Mouse (Mus musculus) E14TG2a.4 (cell line): ENCODE measurements around the gene Ube2e3.

Experiments used
- H3K27me3 ChIP-seq: 2 replicates; pipeline ENCODE4 v1.6.1; 2014; ENCODE audit warnings: low read length, control low read depth; ENCODE audit not compliant: insufficient read depth
- H3K36me3 ChIP-seq: 2 replicates; pipeline ENCODE4 v1.6.1; 2014; ENCODE audit warnings: low read length, control low read depth; ENCODE audit not compliant: insufficient read depth
- H3K4me1 ChIP-seq: replicated peaks from 2 replicates; pipeline ENCODE4 v1.6.1; 2014; ENCODE audit warnings: low read depth, low read length, control low read depth
- H3K4me3 ChIP-seq: replicated peaks from 2 replicates; pipeline ENCODE4 v1.5.1; 2014; ENCODE audit warnings: mild to moderate bottlenecking, low read length
- H3K9me3 ChIP-seq: 2 replicates; pipeline ENCODE4 v1.6.1; 2014; ENCODE audit warnings: low read length, control low read depth
- CTCF ChIP-seq: conservative IDR thresholded peaks from 2 replicates; pipeline ENCODE4 v1.5.1; 2014; ENCODE audit warnings: low read length
- NANOG ChIP-seq: IDR thresholded peaks from 2 replicates; pipeline ENCODE4 v1.6.1; 2014; ENCODE audit warnings: borderline replicate concordance, low read length, mixed read lengths
- POU5F1 ChIP-seq: IDR thresholded peaks from 2 replicates; pipeline ENCODE4 v1.6.1; 2014; ENCODE audit warnings: low read length, borderline replicate concordance

Gene Ube2e3

GRCm38 (mm10) chr2:78871971-78872860, 4.3 kb downstream of the Ube2e3 start:
- no peak for TF ChIP-seq POU5F1
- TF ChIP-seq CTCF = no peak
- no peak for TF ChIP-seq NANOG
- peaks cover 43% of the 10 kb centered on the region for H3K4me1 ChIP-seq
- H3K36me3 ChIP-seq = peaks cover 24% of the 10 kb centered on the region
- H3K4me3 ChIP-seq = no peak overlapping the region
- no peaks in the 10 kb centered on the region for H3K9me3 ChIP-seq
- 0 out of 2 replicates have a peak, but pooled peaks cover 2% of the 10 kb centered on the region for H3K27me3 ChIP-seq

DNA sequence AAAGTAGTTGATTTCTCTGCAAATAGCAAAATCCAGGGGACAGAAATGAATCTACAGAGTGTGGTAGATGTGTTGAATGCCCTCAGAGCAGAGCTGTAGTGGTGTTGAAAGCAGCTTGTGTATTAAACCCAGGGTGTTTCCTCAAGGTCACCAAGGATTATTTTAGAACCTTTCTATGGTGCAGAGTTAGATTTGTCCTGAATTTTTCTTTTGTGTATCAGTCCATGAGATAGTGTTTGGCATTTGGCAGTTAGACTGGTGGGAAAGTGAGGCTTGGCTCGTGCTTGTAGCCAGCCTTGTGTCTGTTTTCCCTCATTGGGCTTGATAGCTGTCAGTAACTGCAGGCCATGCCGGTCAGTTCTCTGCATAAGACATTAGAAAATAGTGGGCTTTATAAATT, 6.0 kb downstream of the Ube2e3 start:
- H3K9me3 ChIP-seq = no peaks in the 10 kb centered on the region
- H3K36me3 ChIP-seq = peaks cover 24% of the 10 kb centered on the region
- no peak overlapping the region for H3K4me3 ChIP-seq
- no peaks in the 10 kb centered on the region for H3K27me3 ChIP-seq
- no peak for TF ChIP-seq POU5F1
- no peak for TF ChIP-seq CTCF
- TF ChIP-seq NANOG = no peak
- H3K4me1 ChIP-seq = peaks cover 36% of the 10 kb centered on the region

DNA sequence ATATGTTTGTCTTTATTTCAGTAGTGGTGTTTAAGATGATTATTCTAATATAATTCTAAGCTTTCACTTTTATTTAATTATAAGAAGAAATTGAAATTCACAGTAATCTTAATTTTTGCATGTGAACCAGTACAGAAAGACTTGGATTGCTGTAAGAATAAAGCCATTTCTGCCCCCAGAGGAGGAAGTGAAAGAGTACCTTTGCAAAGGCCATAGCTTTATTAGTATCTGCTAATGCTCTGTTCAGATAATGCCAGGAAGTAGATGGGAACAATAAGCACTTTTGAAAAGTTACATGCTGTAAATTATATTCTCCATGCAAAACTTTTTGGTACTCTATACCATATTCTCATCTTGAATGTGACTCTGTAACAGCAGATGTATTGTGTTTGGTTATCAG, 8.1 kb downstream of the Ube2e3 start:
- Histone ChIP-seq H3K4me1 (peaks cover 27% of the 10 kb centered on the region), H3K36me3 (peaks cover 17% of the 10 kb centered on the region), H3K27me3 (no peaks in the 10 kb centered on the region), H3K9me3 (no peaks in the 10 kb centered on the region), H3K4me3 (no peak overlapping the region)
- TF ChIP-seq POU5F1 (no peak), CTCF (no peak), NANOG (no peak)

DNA sequence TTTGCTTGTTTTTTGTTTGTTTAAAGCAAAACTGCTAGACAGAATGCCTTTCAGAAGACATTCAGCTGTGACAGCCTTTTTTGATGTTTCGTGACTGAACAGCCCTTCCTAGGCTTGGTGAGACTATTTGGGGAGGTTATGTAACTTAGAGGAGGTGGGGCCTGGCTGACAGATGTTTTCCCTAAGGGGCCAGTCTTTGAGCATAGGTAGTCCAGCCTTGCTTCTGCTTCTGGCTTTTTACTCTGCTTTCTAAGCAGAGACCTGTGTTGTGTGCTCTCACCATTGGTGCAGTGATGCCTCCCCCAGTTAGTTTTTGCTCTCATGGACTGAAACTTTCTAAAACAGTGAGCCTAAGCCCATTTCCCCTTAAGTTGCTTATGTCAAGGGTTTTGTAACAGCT, 14.1 kb downstream of the Ube2e3 start:
- no peak overlapping the region for H3K4me3 ChIP-seq
- H3K36me3 ChIP-seq = no peaks in the 10 kb centered on the region
- no peak for TF ChIP-seq POU5F1
- TF ChIP-seq CTCF = no peak
- no peak for TF ChIP-seq NANOG
- no peaks in the 10 kb centered on the region for H3K27me3 ChIP-seq
- H3K9me3 ChIP-seq = no peaks in the 10 kb centered on the region
- peaks cover 9% of the 10 kb centered on the region; the same call in 1 of the 2 replicates for H3K4me1 ChIP-seq

DNA sequence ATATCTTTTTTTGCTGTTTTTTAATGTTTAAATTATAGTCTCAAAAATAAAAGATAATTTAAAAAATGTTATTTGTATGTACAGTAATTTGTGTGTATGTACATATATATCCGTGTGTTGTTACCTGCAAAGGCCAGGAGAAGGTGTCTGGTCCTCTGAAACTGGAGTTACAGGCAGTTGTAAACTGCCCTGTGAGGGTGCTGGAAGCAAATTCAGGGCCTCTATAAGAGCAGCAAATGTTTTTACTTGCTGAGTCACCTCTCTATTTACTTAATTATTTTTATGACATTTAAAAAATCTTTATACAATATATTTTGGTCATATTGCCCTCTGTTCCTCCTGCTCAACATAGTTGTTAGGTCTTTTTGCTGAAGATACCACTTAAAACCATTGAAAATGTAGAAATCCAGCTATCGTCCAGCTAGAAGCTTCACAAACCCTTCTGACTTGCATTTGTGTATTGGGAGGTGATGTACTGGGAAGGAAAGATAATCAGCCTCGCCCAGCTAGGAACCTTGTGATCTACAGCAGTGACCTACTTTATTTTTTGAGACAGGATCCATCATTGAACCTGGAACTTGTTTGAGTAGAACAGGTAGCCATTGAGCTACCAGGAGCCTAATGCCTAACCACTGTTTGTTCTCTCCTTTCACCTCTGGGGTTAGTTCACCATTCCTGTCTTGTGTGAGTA, 15.0 kb downstream of the Ube2e3 start:
- TF ChIP-seq CTCF = no peak
- TF ChIP-seq POU5F1 = no peak
- no peak for TF ChIP-seq NANOG
- no peaks in the 10 kb centered on the region for H3K9me3 ChIP-seq
- no peaks in the 10 kb centered on the region for H3K27me3 ChIP-seq

DNA sequence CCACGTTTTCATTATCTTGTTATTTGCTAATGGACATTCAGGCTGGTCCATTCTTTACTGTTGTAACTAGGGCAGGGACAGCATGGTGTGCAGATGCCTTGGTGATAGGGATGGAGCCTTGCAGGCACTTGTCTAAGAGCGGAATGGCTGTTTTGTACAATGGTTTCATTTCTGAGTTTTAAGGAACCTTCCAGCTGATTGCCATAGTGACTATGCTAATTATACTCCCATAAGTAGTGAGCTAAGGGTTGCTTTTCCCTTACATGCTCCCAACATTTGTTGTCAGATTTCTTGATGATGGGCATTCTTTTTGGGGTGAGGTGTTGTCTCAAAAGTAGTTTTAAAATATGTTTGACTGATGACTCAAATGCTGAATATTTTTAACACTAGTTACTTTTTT, 18.5 kb downstream of the Ube2e3 start:
- peaks cover 9% of the 10 kb centered on the region; the same call in 1 of the 2 replicates for H3K4me1 ChIP-seq
- no peaks in the 10 kb centered on the region for H3K9me3 ChIP-seq
- H3K4me3 ChIP-seq = no peak overlapping the region
- no peaks in the 10 kb centered on the region for H3K27me3 ChIP-seq
- TF ChIP-seq POU5F1 = no peak
- TF ChIP-seq NANOG = no peak
- no peak for TF ChIP-seq CTCF
- H3K36me3 ChIP-seq = no peaks in the 10 kb centered on the region

More for the DNA sequence above, 15.0 kb downstream of the Ube2e3 start:
- no peaks in the 10 kb centered on the region for H3K36me3 ChIP-seq
- H3K4me3 ChIP-seq = no peak overlapping the region
- peaks cover 9% of the 10 kb centered on the region; the same call in 1 of the 2 replicates for H3K4me1 ChIP-seq

DNA sequence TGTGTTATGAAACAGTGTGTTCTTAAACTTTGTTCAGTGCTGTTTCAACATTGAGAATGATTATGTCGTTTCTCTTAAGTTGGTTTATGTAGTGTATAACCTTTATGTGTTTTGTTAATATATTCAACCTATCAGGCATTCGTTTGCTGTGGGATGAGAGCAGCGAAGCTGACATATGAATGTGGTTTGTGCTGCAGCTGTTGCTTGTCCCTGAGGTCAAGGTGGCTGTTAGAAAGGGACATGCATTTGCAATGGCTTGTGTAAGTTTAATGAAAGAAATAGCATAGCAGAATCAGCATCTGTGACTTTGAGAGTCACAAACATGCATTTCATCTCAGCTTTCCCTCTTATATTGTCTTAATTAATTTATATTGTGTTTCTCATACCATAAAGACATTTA, 20.3 kb downstream of the Ube2e3 start:
- no peaks in the 10 kb centered on the region for H3K9me3 ChIP-seq
- H3K4me3 ChIP-seq = no peak overlapping the region

GRCm38 (mm10) chr2:78895216-78895615, 27.3 kb downstream of the Ube2e3 start:
- no peaks in the 10 kb centered on the region for H3K36me3 ChIP-seq
- no peaks in the 10 kb centered on the region for H3K9me3 ChIP-seq
- no peak for TF ChIP-seq NANOG
- no peak for TF ChIP-seq CTCF
- TF ChIP-seq POU5F1 = no peak
- H3K4me3 ChIP-seq = no peak overlapping the region
- H3K4me1 ChIP-seq = no peaks in the 10 kb centered on the region
- H3K27me3 ChIP-seq = no peaks in the 10 kb centered on the region

More for the DNA sequence above, 20.3 kb downstream of the Ube2e3 start:
- Histone ChIP-seq H3K27me3 (no peaks in the 10 kb centered on the region), H3K36me3 (no peaks in the 10 kb centered on the region), H3K4me1 (peaks cover 1% of the 10 kb centered on the region; the same call in 1 of the 2 replicates)
- TF ChIP-seq CTCF (no peak), POU5F1 (no peak), NANOG (no peak)

- TF ChIP-seq NANOG = no peak
- no peak for TF ChIP-seq CTCF
- TF ChIP-seq POU5F1 = no peak
- no peaks in the 10 kb centered on the region for H3K36me3 ChIP-seq
- H3K9me3 ChIP-seq = no peaks in the 10 kb centered on the region
- H3K4me1 ChIP-seq = peaks cover 3% of the 10 kb centered on the region; the same call in 1 of the 2 replicates
- H3K27me3 ChIP-seq = no peaks in the 10 kb centered on the region
- H3K4me3 ChIP-seq = no peak overlapping the region
Measured at GRCm38 (mm10) chr2:78905916-78906315, 38.0 kb downstream of the Ube2e3 start.
